Mouse (Mus musculus) kidney, embryonic 15.5 days (tissue): ENCODE data around the gene Myadml2. TPM values are rescaled to one million over a fixed set of nuclear protein-coding genes. Genes with fewer than 3 reads are reported as not detected.
"Not testable (repeated sequence)": the region's sequence is repeated elsewhere in the genome, so short reads cannot be mapped to it uniquely, and the experiment has no call there.

Experiments used
- ATAC-seq: fragments of 200-750 bp; cut with Nextera tagmentation; replicated peaks from 2 replicates; pipeline ENCODE4 v1.8.0; 2017; ENCODE audit warnings: moderate TSS enrichment; ENCODE audit not compliant: low FRiP score
- H3K27ac ChIP-seq: fragments of 300-500 bp; sonication (generic); 2 replicates; pipeline ENCODE4 v1.5.1; 2015; ENCODE audit warnings: mild to moderate bottlenecking, inconsistent platforms
- H3K27me3 ChIP-seq: fragments of 300-500 bp; sonication (generic); 2 replicates; pipeline ENCODE4 v1.6.1; 2015; ENCODE audit warnings: inconsistent platforms
- H3K36me3 ChIP-seq: fragments of 300-500 bp; sonication (generic); 2 replicates; pipeline ENCODE4 v1.6.1; 2015; ENCODE audit warnings: inconsistent platforms
- H3K4me1 ChIP-seq: fragments of 300-500 bp; sonication (generic); 2 replicates; pipeline ENCODE4 v1.6.1; 2015; ENCODE audit warnings: inconsistent platforms
- H3K4me2 ChIP-seq: fragments of 300-500 bp; sonication (generic); 2 replicates; pipeline ENCODE4 v1.6.1; 2015; ENCODE audit warnings: moderate library complexity, mild to moderate bottlenecking, inconsistent platforms
- H3K4me3 ChIP-seq: fragments of 300-500 bp; sonication (generic); replicated peaks from 2 replicates; pipeline ENCODE4 v1.5.1; 2015; ENCODE audit warnings: mild to moderate bottlenecking, inconsistent platforms
- H3K9ac ChIP-seq: fragments of 300-500 bp; sonication (generic); 2 replicates; pipeline ENCODE4 v1.6.1; 2015; ENCODE audit warnings: mild to moderate bottlenecking, inconsistent platforms
- H3K9me3 ChIP-seq: fragments of 300-500 bp; sonication (generic); replicated peaks from 2 replicates; pipeline ENCODE4 v1.6.1; 2016; ENCODE audit warnings: inconsistent platforms
- WGBS: fragments of 180-500 bp; shearing (Covaris S2); methylation state at CpG from one replicate; pipeline ENCODE4 v1.1.7; 2015; ENCODE audit warnings: mixed read lengths; 5-methylcytosine and 5-hydroxymethylcytosine counted together
- polyA plus RNA-seq: library from polyadenylated mRNA; unstranded; fragments of >200 nt; fragmentation: Nextera tagmentation; extraction: Ambion mirVana; gene quantifications from 2 replicates; pipeline ENCODE4 v1.2.1, GENCODE M21; 2015

Myadml2 gene
- polyA plus RNA-seq, 1 experiment from 2014 or later: 0.29 TPM

- Histone ChIP-seq H3K9ac (no peak overlapping the region), H3K4me1 (no peaks in the 10 kb centered on the region), H3K36me3 (peaks cover 84% of the 10 kb centered on the region), H3K4me2 (no peak overlapping the region), H3K4me3 (no peak overlapping the region), H3K9me3 (no peaks in the 10 kb centered on the region), H3K27ac (no peak overlapping the region), H3K27me3 (no peaks in the 10 kb centered on the region)
- WGBS: 95% methylated on average over 5 of the region's 5 CpGs
- no peak for ATAC-seq
These were observed 34.7 kb upstream of the Myadml2 start for GRCm38 (mm10) chr11:120682683-120683082.

GRCm38 (mm10) chr11:120679909-120680308 lies 32.0 kb upstream of the Myadml2 start:
- no peak overlapping the region for H3K4me3 ChIP-seq
- 84% methylated on average over 3 of the region's 3 CpGs for WGBS
- peaks cover 82% of the 10 kb centered on the region for H3K36me3 ChIP-seq
- H3K9me3 ChIP-seq: no peaks in the 10 kb centered on the region
- no peak overlapping the region for H3K27ac ChIP-seq
- H3K4me1 ChIP-seq: 0 out of 2 replicates have a peak, but pooled peaks cover 2% of the 10 kb centered on the region
- H3K9ac ChIP-seq: no peak overlapping the region
- no peak for ATAC-seq
- no peaks in the 10 kb centered on the region for H3K27me3 ChIP-seq
- H3K4me2 ChIP-seq: no peak overlapping the region

- 91% methylated on average over 4 of the region's 4 CpGs for WGBS
- peaks cover 61% of the 10 kb centered on the region for H3K36me3 ChIP-seq
- no peak for ATAC-seq
These were observed 29.0 kb upstream of the Myadml2 start for GRCm38 (mm10) chr11:120676951-120677350.

DNA sequence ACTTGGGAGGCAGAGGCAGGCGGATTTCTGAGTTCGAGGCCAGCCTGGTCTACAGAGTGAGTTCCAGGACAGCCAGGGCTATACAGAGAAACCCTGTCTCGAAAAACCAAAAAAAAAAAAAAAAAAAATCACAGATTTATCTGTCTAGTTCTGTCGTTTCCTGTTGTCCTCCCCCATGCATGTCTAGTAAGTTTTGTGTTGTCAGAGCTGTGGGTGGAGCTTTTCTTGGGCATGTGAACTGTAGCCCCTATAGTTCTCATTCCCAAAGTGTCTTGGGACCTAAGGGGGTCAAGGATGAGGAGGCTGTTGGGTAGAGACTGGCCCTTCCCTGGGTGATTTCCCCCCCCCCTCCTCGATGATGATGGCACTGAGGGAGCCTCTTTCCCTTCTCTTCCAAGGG lies 27.9 kb upstream of the Myadml2 start:
- not testable (repeated sequence) for H3K4me2 ChIP-seq, H3K27me3 ChIP-seq, H3K9ac ChIP-seq, H3K4me3 ChIP-seq, H3K9me3 ChIP-seq, H3K27ac ChIP-seq, ATAC-seq
- Histone ChIP-seq H3K36me3 (peaks cover 53% of the 10 kb centered on the region), H3K4me1 (peaks cover 20% of the 10 kb centered on the region)
- 79% methylated on average over 5 of the region's 5 CpGs for WGBS

More at GRCm38 (mm10) chr11:120676951-120677350, 29.0 kb upstream of the Myadml2 start:
- Histone ChIP-seq H3K9me3 (no peaks in the 10 kb centered on the region), H3K9ac (no peak overlapping the region), H3K27me3 (no peaks in the 10 kb centered on the region), H3K4me1 (peaks cover 20% of the 10 kb centered on the region), H3K27ac (no peak overlapping the region), H3K4me2 (no peak overlapping the region), H3K4me3 (no peak overlapping the region)

- no peaks in the 10 kb centered on the region for H3K9me3 ChIP-seq
- peak overlapping the region; percentile 93 for H3K27ac ChIP-seq
- H3K4me1 ChIP-seq: peaks cover 20% of the 10 kb centered on the region
- WGBS: 38% methylated on average over 12 of the region's 12 CpGs
- H3K4me2 ChIP-seq: peak overlapping the region; percentile 83
- H3K9ac ChIP-seq: peak overlapping the region; percentile 70
- ATAC-seq: peak; percentile 12
- peaks cover 30% of the 10 kb centered on the region for H3K36me3 ChIP-seq
- peak overlapping the region; percentile 93 for H3K4me3 ChIP-seq
- no peaks in the 10 kb centered on the region for H3K27me3 ChIP-seq
These were observed 25.7 kb upstream of the Myadml2 start for GRCm38 (mm10) chr11:120673594-120674122.

- WGBS: under 1% methylated on average over 79 of the region's 83 CpGs
- peaks cover 20% of the 10 kb centered on the region for H3K4me1 ChIP-seq
- H3K9ac ChIP-seq: peak within 1 kb of the TSS; percentile 70
- no peaks in the 10 kb centered on the region for H3K9me3 ChIP-seq
- no peaks in the 10 kb centered on the region for H3K27me3 ChIP-seq
- H3K36me3 ChIP-seq: peaks cover 23% of the 10 kb centered on the region
- peak within 1 kb of the TSS; percentile 93 for H3K27ac ChIP-seq
- peak within 1 kb of the TSS; percentile 83 for H3K4me2 ChIP-seq
- peak; percentile 98 for ATAC-seq
- H3K4me3 ChIP-seq: peak within 1 kb of the TSS; percentile 93
These were observed 25.0 kb upstream of the Myadml2 start, which contains the start of gene Aspscr1 for GRCm38 (mm10) chr11:120672687-120673593. TSS of gene Aspscr1 (plus strand) at chr11:120672973.

- no peak overlapping the region for H3K4me2 ChIP-seq
- ATAC-seq: no peak
- no peak overlapping the region for H3K27ac ChIP-seq
- no peak overlapping the region for H3K9ac ChIP-seq
- H3K27me3 ChIP-seq: peaks cover 25% of the 10 kb centered on the region
- 8% methylated on average over 3 of the region's 3 CpGs for WGBS
- peaks cover 4% of the 10 kb centered on the region; the same call in 1 of the 2 replicates for H3K4me1 ChIP-seq
- H3K4me3 ChIP-seq: no peak overlapping the region
- H3K36me3 ChIP-seq: no peaks in the 10 kb centered on the region
- no peaks in the 10 kb centered on the region for H3K9me3 ChIP-seq
These were observed 18.7 kb upstream of the Myadml2 start for GRCm38 (mm10) chr11:120666617-120667016.

DNA sequence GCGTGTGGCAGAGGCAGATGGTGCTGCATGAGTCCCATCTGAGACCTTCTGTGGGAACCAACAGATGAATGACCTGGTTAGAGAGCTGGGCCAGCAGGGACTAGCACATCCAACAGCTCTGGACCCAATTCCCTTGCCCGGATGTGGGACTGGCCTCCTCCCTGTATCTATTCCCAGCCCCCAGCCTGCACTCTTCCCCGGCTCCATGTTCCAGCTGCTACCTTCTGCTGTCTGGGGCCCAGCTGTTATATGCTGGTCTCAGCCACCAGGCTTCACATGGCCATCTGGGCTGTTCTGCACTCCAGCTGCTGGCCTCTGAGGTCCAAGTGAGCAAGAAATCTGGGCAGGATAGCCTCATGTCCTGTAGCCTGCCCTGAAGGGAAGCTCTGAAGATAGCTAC lies 17.4 kb upstream of the Myadml2 start:
- ATAC-seq: no peak
- WGBS: 59% methylated on average over 3 of the region's 3 CpGs
- Histone ChIP-seq H3K9ac (no peak overlapping the region), H3K9me3 (no peaks in the 10 kb centered on the region), H3K27ac (no peak overlapping the region), H3K36me3 (no peaks in the 10 kb centered on the region), H3K4me3 (no peak overlapping the region), H3K4me2 (no peak overlapping the region), H3K27me3 (peaks cover 37% of the 10 kb centered on the region), H3K4me1 (peaks cover 16% of the 10 kb centered on the region)

DNA sequence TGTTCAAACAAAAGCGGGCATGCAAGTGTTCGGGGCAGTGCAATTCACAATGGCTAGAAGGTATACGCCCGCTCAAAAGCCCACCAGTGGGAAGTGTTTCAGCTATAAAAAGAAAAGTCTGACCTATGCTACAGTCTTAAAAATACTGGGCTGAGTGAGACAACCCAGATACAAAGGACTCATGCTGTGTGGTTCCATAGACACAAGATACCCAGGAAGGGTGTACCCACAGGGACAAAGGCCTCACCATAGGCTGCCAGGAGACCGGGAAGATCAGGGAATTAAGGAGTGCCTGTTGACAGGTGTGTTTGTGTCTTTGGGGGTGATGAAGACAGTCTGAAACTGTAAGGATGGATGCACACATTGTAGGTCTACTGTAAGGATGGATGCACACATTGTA lies 15.8 kb upstream of the Myadml2 start:
- Histone ChIP-seq H3K27ac (no peak overlapping the region), H3K36me3 (no peaks in the 10 kb centered on the region), H3K9ac (no peak overlapping the region), H3K4me2 (no peak overlapping the region), H3K4me1 (peaks cover 32% of the 10 kb centered on the region), H3K27me3 (peaks cover 54% of the 10 kb centered on the region), H3K9me3 (no peaks in the 10 kb centered on the region), H3K4me3 (no peak overlapping the region)
- ATAC-seq: no peak
- 94% methylated on average over 5 of the region's 5 CpGs for WGBS

- Histone ChIP-seq H3K9ac (no peak overlapping the region), H3K27me3 (peaks cover 63% of the 10 kb centered on the region), H3K9me3 (no peaks in the 10 kb centered on the region), H3K36me3 (no peaks in the 10 kb centered on the region), H3K4me3 (no peak overlapping the region), H3K4me1 (peaks cover 32% of the 10 kb centered on the region), H3K27ac (no peak overlapping the region), H3K4me2 (no peak overlapping the region)
- ATAC-seq: no peak
- 77% methylated on average over 6 of the region's 6 CpGs for WGBS
These were observed 14.8 kb upstream of the Myadml2 start for GRCm38 (mm10) chr11:120662759-120663158.

DNA sequence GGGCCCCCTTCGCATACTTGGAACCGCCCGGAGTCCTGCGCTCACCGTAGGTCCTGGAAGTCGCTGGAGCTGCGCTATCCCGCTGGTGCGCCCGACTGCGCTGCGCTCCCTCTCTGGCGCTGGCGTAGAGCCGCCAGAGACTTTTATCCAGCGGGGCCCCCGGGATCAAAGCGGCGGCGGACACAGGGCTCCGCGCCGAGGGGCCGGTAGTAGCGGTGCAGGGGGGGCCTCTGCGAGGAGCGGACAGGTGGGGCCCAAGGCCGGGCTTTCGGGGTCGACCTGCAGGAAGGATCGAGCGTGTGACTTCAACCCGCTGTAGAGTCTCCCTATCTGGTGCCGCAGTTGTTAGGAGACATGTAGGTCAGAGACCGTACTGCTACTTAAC lies 13.1 kb upstream of the Myadml2 start, which contains the start of gene Notum:
Notum (minus strand) TSS at position 100 of the 385 bp plus-strand sequence.
- WGBS: under 1% methylated on average over 35 of the region's 35 CpGs
- peak within 1 kb of the TSS; percentile 51 for H3K4me3 ChIP-seq

More for the DNA sequence above, 13.1 kb upstream of the Myadml2 start, which contains the start of gene Notum:
- Histone ChIP-seq H3K36me3 (no peaks in the 10 kb centered on the region), H3K9ac (peak within 1 kb of the TSS; percentile 36), H3K4me1 (peaks cover 28% of the 10 kb centered on the region), H3K27ac (peak within 1 kb of the TSS; percentile 18; the same call in 1 of the 2 replicates), H3K9me3 (no peaks in the 10 kb centered on the region), H3K27me3 (peaks cover 79% of the 10 kb centered on the region), H3K4me2 (peak within 1 kb of the TSS; percentile 83)
- peak; percentile 17; the same call in 1 of the 2 replicates for ATAC-seq
